Mouse (Mus musculus) neutrophil, adult 5-6 weeks (primary cell): ENCODE measurements around the gene Vps18. TPM values are rescaled to one million over a fixed set of nuclear protein-coding genes. Genes with fewer than 3 reads are reported as not detected.

Experiments
- ATAC-seq: fragments of 151-379, 151-347 bp; 2 replicates; pipeline ENCODE4 v1.8.0; 2017; ENCODE audit warnings: mild to moderate bottlenecking, moderate TSS enrichment; ENCODE audit not compliant: insufficient number of reproducible peaks, poor library complexity, low FRiP score, severe bottlenecking; ENCODE audit errors: extremely low read depth
- total RNA-seq: library from RNA; stranded (forward); fragments of 200-1000 nt; gene quantifications from 2 replicates; pipeline ENCODE4 v1.2.3, GENCODE M21; 2017

The Vps18 gene
- total RNA-seq, 1 experiment from 2014 or later: 21.4 TPM

DNA sequence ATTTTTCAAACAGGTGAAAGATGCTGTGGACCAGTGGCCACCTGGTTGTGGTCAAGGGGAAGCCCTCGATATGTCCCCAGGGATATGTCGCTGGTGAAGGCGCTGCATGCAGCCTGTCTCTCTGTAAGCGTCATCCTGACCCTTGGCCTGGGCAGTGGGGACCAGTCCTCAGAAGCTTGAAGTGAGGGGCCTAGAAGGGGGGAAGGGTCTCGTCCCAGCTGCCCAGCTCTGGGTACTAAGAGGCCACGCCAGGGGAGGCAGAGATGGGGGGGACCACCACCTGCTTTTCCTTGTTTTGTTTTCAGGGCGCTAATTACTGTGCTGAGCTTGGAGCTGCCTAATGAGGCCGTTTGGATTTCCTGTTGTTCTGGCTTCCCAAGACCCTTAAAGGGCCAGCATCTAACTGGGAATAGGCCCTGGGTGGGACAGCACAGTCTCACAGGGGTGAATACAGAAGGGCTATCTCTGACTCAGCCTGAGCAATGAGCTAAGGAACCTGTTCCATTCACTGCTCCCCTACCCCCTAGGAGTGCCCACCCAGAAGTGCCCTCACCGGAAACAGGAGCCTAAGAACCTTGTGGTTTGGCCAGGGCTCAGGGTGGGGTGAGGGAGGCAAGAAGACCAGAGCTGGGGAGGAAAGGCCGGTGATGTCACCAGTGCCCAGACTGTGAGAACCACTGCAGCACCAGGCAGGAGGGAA lies 25.4 kb downstream of the Vps18 start:
- no peak for ATAC-seq

DNA sequence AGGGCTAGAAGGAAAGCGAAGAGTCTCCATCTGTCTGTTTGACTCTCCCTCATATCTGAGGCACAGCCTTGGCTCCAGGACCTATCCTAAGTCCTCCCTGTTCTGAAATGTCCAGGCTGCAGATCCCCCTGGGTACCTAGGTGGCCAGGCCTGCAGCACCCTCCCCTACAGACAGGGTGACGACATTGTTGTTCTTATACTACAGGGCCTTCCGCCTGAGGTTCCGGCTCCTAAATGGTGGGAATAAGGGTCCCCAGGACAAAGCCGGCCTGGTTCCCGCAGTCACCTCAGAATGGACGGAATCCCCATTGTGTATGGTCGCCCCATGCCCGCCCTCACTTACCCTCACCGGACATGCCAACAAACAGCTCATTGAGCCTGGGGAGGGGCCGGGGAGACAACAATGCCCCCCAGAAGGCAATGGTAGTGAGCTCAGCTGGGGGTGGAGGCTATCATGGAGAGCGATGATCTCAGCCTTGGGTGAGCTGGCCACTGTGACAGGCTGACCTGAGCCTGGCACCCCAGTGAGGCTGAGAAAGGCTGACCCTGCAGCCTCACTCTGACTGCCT lies 26.3 kb downstream of the Vps18 start:
- no peak for ATAC-seq

DNA sequence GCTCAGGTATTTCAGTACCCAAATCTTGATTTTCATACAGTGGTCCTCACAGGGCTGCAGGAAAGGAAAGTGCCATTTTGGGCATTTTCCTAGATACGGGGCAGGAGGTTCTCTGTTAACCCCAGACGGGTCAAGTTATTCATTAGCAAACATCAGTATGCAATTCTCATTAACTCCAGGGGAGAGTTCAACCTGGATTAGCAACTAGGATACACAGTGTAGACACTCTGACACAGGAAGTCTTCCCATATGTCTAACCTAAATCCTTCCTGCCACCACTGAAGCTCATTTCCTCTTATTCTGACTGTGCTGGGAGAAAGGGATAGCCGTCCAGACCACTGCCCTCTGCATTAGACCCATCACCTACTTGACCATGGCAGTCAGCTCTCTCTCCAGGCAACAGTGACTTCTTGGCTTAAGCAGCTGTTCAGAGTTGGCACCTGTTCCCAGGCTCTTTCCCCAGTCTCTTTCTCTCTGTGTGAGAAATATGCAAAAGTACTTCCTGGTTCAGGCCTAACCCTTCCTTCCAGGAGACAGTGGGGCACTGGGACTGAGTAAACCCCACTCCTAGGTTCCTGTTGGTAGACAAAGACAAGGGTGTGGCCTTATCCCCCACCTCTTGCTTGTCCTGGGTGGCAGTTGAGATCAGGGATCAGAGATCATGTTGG lies 29.6 kb downstream of the Vps18 start:
- no peak for ATAC-seq

DNA sequence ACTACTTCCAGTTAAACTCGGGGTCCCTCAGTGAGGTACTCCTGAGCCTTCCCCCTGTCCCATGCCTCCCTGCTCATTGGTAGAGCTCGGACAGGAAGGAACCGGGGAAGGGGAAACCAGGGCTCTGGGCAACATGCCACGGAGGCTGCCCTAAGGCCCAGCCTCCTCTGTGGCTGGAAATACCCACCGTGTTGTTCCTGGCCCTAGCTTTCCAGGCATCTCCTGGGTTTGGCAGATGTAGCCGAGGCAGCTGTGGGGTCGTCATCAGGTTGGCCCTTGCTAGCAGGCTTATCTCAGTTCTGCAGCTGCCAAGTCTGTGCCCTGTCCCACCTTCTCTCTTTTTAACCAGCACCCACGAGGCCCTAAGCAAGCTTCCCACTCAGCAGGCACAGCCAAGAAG lies 32.0 kb downstream of the Vps18 start:
- no peak for ATAC-seq

DNA sequence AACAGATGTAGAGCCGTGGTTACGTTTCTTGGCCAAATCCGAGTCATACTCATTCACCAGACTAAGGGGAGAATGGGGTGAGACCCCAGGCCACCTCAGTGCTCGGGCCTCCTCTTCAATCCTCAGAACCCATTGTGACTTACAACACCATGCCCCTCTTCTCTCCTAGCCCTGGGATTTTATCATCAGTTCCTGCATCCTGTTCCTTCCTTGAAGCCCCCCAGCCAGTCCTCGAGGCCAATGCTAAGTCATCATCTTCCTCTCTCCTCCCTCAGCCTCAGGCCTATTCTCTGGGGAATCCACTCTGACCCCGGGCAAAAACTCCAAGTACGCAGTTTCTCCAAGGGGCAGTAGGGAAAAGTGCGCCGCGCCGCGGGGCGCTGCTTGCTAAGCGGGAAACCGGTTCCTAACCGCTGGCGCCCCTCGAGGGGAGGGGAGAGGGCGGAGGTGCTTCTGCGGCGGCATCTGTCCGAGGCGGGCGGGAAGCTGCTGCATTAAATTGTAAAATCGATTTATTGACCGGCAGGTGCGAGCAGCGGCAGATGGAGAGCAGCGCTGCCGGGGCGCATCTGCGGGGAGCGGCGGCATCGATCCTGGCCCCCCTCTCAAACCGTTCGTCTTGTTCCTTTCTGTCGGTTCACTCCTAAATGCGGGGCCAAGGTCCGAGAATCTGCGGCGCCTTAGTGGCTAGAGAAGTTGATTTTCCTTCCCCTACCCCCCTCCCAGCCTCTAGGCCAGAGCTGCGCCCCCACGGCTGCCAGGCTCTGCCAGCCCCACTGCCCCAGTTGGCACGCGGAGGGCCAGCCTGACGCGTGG lies 33.4 kb downstream of the Vps18 start:
- no peak for ATAC-seq

DNA sequence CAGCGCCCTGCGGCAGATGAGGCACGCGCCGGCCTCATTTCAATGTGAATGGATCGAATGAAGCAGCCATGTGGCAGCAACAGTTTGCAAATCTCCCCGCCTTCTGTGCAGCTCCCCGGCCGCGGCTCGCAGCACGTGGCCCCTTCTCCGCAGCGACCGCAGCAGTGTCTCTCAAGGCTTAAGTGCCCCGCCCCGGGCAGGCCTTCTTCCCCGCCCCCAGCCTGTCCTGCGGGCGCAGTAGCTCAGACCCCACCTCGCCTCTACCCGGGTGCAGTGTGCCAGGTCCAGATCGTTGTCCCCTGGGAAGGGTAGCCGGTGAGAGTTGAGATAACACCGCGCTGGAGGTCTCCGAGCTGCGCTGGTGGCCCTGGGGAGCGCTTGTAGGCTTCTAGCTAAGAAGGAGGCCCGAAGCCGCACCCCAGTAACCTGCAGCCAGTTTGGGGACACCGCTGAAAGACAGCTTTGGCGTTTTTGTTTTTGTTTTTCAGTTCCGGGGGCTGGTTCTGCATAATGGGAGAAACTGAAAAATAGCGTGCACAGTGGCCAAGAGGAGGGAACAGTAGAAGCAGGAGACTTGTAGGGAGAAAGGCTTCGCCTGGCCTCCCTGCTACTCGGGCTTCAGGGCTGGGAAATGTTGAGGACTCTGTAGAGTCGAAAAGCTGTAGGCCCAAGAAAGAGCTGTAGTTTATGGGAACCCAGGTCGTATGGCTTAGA lies 34.2 kb downstream of the Vps18 start:
- no peak for ATAC-seq

DNA sequence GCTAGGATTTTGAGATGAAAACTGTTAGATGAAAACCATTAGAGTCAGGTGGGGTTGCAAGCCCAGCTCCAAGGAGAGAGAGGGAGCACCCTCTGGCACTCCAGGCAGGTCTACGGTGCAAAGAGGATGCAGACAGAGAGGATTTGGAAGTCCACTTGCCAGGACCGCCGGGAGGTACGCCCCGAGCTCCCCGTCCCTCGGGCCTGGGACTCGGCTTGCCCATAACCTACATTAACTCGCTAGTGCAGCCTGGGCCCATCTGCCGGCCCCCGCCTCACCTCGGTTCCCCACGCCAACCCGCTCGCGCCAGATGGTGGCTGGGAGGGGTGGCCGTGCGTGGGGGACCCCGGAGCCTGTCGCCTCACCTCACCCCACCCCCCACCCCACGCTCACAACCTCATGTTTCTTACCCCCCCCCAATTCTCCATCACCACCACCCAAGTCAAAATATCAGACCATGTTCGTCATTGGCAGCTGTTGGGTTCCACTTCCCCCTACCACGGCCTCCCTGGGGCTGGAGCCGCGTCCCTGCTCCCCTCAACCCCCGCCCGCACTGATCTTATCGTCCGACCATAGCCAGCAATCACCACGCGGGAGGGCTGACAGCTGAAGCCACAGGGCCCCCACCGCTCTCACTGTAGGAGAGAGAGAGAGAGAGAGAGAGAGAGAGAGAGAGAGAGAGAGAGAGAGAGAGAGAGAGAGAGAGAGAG lies 35.5 kb downstream of the Vps18 start:
- ATAC-seq: peak; percentile 28; the same call in 1 of the 2 replicates

DNA sequence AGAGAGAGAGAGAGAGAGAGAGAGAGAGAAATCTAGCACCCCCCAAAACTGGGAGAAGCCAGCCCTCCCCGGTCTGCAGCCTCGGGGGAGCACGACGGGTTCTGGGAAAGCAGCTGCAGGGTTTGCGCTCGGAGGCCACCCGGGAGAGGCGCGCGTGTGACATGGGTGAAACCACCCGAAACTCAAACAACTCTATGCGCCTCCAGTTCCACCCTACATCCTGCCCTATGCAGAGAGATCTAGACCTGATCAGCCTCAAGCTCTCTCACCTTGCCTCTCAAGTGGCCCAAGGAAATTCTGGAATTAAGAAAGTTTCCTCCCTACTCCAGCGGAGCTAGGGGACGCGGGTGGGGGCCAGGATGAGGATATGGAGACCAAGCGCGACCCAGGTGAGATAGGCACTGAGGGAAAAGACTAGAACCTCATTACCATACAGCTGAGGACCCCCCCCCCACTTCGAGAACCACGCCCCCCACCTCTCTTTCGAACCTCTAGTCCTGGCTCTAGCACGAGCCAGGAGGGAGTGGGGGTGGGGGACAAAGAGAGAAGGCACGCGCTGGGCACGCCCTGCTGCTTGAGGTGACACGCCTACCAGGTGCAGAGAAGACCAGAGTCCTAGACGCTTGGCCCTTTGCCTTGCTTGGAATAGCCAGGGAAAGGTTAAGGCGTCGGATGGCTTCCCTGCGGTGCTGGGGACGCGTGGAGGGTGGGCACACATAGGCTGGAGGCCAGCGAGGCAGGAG lies 36.2 kb downstream of the Vps18 start:
- no peak for ATAC-seq

DNA sequence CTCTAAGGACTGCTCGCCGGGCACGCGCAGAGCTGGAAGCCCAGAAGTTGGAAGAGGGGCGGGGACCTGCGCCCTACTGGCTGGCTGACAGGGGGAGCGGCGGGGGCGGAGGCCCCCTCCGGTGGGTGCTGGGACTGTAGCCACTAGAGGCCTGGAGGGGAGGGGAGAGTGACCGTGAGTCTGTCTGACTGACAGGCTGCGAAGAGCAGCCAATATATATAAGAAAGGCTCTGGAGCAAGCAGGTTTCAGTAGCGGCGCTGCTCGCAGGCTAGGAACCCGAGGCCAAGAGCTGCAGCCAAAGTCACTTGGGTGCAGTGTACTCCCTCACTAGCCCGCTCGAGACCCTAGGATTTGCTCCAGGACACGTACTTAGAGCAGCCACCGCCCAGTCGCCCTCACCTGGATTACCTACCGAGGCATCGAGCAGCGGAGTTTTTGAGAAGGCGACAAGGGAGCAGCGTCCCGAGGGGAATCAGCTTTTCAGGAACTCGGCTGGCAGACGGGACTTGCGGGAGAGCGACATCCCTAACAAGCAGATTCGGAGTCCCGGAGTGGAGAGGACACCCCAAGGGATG lies 37.1 kb downstream of the Vps18 start, which contains the start of gene Dll4:
Gene Dll4, plus strand, starts transcription at position 217 of the 576 bp plus-strand sequence.
- ATAC-seq: no peak

DNA sequence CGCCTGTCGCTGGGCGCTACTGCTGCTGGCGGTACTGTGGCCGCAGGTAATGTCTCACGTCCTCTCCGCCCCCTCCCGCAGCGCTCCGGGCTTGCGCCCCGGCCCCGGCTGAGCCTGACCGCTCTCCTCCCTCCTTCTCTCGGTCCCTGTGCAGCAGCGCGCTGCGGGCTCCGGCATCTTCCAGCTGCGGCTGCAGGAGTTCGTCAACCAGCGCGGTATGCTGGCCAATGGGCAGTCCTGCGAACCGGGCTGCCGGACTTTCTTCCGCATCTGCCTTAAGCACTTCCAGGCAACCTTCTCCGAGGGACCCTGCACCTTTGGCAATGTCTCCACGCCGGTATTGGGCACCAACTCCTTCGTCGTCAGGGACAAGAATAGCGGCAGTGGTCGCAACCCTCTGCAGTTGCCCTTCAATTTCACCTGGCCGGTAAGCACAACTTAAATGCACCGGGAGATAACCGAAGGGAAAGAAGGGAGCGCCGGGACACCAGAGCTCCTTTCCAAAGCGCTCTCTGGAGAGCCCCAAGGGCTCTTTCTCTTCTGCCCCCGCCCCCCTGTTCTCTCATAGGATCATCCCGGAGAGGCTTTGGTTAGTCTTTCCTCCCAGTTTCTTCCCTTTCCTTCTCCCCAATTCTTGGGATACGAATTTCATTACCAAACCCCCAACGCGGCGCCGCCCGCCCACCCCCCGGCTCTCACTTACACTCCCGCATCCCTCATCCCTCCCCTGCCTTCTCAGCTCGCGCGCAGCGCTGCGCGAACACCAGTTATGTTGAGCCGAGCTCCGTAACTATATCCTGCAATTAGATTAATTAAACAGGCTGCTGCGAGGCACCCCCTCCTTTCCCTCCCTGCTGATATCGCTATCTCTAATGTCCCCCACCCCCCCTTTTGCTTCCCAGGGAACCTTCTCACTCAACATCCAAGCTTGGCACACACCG lies 37.9 kb downstream of the Vps18 start:
- no peak for ATAC-seq

DNA sequence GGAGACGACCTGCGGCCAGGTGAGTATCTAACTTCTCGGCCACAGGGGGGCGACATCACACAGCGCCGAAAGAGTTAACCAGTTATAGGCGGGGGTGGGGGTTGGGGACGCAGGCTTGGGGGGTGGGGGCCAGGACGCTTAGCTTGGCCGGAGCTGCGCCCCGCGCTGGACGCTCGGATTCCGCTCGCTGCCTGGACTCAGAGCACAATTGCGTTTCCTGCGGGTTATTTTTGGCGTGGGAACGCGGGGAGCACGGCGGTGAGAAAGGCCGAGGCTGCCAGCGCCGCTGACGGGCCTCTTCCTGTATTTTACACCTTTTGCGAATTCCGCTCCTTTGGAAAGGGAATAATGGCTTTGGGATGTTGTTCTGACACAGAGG lies 38.6 kb downstream of the Vps18 start:
- no peak for ATAC-seq

DNA sequence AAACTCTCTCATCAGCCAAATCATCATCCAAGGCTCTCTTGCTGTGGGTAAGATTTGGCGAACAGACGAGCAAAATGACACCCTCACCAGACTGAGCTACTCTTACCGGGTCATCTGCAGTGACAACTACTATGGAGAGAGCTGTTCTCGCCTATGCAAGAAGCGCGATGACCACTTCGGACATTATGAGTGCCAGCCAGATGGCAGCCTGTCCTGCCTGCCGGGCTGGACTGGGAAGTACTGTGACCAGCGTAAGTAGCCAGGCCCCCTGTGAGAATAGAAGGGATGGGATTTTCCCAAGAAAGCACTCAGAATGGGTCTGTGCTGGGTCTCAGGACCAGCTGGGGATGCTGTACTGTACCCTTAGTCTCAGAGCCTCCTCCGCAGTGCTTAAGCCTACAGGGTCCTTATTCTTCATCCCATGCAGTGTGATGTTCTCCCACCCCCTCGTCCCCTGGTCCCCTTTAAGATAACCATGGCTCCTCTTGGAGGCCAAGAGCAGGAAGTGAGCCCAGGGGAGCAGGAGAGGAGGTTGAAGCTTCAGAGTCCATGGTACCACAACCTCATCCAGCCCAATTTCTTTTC lies 39.5 kb downstream of the Vps18 start:
- ATAC-seq: no peak

DNA sequence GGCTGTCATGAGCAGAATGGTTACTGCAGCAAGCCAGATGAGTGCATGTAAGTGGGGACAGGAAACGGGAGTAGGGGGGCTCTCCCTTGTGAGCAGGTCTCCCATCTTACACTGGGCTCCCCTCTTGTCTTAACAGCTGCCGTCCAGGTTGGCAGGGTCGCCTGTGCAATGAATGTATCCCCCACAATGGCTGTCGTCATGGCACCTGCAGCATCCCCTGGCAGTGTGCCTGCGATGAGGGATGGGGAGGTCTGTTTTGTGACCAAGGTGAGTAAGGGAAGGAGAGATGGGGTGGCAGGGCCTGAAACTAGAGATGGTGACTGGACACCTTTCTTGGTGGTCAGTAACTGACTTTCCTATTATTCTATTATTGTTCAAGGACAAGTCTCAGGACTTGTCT lies 40.0 kb downstream of the Vps18 start:
- no peak for ATAC-seq

DNA sequence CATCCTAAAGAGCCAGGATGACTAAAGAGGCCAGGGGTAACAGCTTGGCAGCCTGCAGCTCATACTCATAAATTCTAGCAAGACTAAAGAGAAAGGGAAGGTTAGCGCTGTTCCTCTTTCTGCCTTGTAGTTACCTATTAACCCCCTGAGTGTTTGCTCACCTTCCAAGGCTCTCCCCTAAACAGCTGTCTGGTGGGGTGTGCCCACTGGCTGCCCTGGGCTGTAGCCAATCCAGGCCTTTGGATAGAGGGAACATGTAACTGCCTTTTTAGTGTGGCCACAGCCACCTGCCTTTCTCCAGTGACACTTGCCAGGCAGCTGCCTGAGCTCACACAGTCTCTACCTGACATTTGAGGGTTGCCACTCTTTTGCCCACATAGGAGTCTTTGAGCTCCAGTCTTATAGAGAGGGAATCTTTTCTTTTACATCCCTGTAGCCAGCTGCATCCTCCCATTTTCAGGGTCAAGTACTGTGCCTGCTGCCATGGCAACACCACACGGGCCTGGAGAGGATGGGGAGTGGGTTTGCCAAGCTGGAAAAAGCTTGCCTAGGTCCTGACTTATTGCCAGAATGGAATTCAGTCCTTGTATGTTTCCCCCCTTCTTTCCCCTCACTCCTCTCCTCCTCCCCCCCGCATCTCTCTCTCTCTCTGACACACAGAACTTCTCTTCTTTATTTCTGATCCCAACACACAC lies 40.7 kb downstream of the Vps18 start:
- no peak for ATAC-seq

DNA sequence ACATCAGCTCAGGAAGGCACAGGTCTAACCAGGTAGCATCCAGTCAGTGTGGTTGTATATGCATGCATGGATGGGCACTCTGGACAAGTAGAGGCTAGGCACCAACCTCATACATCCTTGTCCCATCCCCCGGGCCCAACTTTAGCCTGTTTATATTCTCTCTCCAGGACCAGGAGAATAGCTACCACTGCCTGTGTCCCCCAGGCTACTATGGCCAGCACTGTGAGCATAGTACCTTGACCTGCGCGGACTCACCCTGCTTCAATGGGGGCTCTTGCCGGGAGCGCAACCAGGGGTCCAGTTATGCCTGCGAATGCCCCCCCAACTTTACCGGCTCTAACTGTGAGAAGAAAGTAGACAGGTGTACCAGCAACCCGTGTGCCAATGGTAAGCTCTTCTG lies 42.3 kb downstream of the Vps18 start:
- no peak for ATAC-seq
